Mouse (Mus musculus) G1E (cell line): ENCODE measurements around the gene Lmo1.

Experiments
- CTCF ChIP-seq: IDR thresholded peaks from 2 replicates; pipeline ENCODE4 v1.5.1; 2012; ENCODE audit warnings: low read depth, low read length, inconsistent platforms, mixed read lengths
- GATA1 ChIP-seq: IDR thresholded peaks from 2 replicates; pipeline ENCODE4 v1.6.1; 2012; ENCODE audit warnings: borderline replicate concordance, low read length, inconsistent platforms, mixed read lengths

DNA sequence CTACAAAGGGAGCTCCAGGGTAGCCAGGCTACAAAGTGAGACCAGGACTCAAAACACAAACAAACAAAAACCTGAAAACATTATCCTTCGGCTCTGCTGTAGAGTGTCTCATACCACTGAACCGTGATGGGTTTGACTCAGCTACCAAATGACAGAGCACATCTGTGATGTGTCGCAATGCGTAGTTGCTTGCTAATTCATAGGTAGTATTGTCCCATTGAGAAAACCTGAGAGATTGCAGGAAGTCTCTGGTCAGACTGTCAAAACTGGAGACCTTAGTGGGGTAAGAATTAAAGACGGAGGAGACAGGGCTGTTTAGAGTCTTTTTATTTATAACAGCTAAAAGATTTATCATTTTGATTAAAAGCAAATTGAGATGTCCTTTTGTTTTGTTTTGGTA, 10.6 kb upstream of the Lmo1 start:
- TF ChIP-seq CTCF = no peak
- no peak for TF ChIP-seq GATA1
